Mouse (Mus musculus): ENCODE measurements around the gene Chrnb2. TPM values are rescaled to one million over a fixed set of nuclear protein-coding genes. Genes with fewer than 3 reads are reported as not detected.
A peak's percentile ranks its signal among the peaks of the same experiment; 100 is the strongest.

Chrnb2 gene
- total RNA-seq, 2 experiments from 2014 or later, result 0.09 to 0.16 TPM

GRCm38 (mm10) chr3:89780102-89780501 lies 15.7 kb upstream of the Chrnb2 start:
- no peak for DNase-seq (ENCODE audit: low spot score)

GRCm38 (mm10) chr3:89776001-89776400 lies 11.6 kb upstream of the Chrnb2 start:
- DNase-seq (ENCODE audit: low spot score), result no peak

GRCm38 (mm10) chr3:89774236-89774960 lies 10.0 kb upstream of the Chrnb2 start:
- no peak for DNase-seq (ENCODE audit: low spot score)

- DNase-seq (ENCODE audit: low spot score), result peak; percentile 14
Measured at GRCm38 (mm10) chr3:89773740-89774211, 9.3 kb upstream of the Chrnb2 start.

- DNase-seq (ENCODE audit: low spot score), result peak; percentile 94
Measured at GRCm38 (mm10) chr3:89772968-89773709, 8.7 kb upstream of the Chrnb2 start, which contains the start of gene Ube2q1. Ube2q1 (plus strand) TSS chr3:89773616.

GRCm38 (mm10) chr3:89772588-89772967 lies 8.1 kb upstream of the Chrnb2 start:
- DNase-seq (ENCODE audit: low spot score), result peak; percentile 86

- no peak for DNase-seq (ENCODE audit: low spot score)
Measured at GRCm38 (mm10) chr3:89770425-89771002, 6.1 kb upstream of the Chrnb2 start.

- DNase-seq (ENCODE audit: low spot score), result no peak
Measured at GRCm38 (mm10) chr3:89769584-89769983, 5.2 kb upstream of the Chrnb2 start.

GRCm38 (mm10) chr3:89759786-89760185 lies 4.6 kb downstream of the Chrnb2 start:
- DNase-seq (ENCODE audit: low spot score), result no peak

- no peak for DNase-seq (ENCODE audit: low spot score)
Measured at GRCm38 (mm10) chr3:89757851-89758250, 6.6 kb downstream of the Chrnb2 start.

- DNase-seq (ENCODE audit: low spot score), result no peak
Measured at GRCm38 (mm10) chr3:89755283-89755682, 9.1 kb downstream of the Chrnb2 start.

- DNase-seq (ENCODE audit: low spot score), result no peak
Measured at GRCm38 (mm10) chr3:89752307-89752706, 12.1 kb downstream of the Chrnb2 start.

GRCm38 (mm10) chr3:89738509-89738908 lies 25.9 kb downstream of the Chrnb2 start:
- DNase-seq (ENCODE audit: low spot score), result no peak

- no peak for DNase-seq (ENCODE audit: low spot score)
Measured at GRCm38 (mm10) chr3:89732091-89732490, 32.3 kb downstream of the Chrnb2 start.

- peak; percentile 83 for DNase-seq (ENCODE audit: low spot score)
Measured at GRCm38 (mm10) chr3:89730350-89731331, 33.8 kb downstream of the Chrnb2 start.

GRCm38 (mm10) chr3:89728848-89729247 lies 35.6 kb downstream of the Chrnb2 start:
- DNase-seq (ENCODE audit: low spot score), result no peak

- DNase-seq (ENCODE audit: low spot score), result no peak
Measured at GRCm38 (mm10) chr3:89727028-89727427, 37.4 kb downstream of the Chrnb2 start.

- no peak for DNase-seq (ENCODE audit: low spot score)
Measured at GRCm38 (mm10) chr3:89723400-89724084, 40.9 kb downstream of the Chrnb2 start.

- no peak for DNase-seq (ENCODE audit: low spot score)
Measured at GRCm38 (mm10) chr3:89722032-89722431, 42.4 kb downstream of the Chrnb2 start.

- DNase-seq (ENCODE audit: low spot score), result no peak
Measured at GRCm38 (mm10) chr3:89715967-89716256, 48.5 kb downstream of the Chrnb2 start.
